Mouse (Mus musculus): ENCODE results near the gene Mob3b. TPM values are rescaled to one million over a fixed set of nuclear protein-coding genes. Genes with fewer than 3 reads are reported as not detected.

The Mob3b gene
- 1 to 10 TPM; 2.6 to 6.5 TPM for total RNA-seq (2021)
- long read RNA-seq, experiment 1, partial matches to known transcripts = 0 of 1 reads
- long read RNA-seq, experiment 1, other reads (novel, unspliced or antisense) = 1 of 1 reads
- long read RNA-seq, experiment 2 = 0 reads

DNA sequence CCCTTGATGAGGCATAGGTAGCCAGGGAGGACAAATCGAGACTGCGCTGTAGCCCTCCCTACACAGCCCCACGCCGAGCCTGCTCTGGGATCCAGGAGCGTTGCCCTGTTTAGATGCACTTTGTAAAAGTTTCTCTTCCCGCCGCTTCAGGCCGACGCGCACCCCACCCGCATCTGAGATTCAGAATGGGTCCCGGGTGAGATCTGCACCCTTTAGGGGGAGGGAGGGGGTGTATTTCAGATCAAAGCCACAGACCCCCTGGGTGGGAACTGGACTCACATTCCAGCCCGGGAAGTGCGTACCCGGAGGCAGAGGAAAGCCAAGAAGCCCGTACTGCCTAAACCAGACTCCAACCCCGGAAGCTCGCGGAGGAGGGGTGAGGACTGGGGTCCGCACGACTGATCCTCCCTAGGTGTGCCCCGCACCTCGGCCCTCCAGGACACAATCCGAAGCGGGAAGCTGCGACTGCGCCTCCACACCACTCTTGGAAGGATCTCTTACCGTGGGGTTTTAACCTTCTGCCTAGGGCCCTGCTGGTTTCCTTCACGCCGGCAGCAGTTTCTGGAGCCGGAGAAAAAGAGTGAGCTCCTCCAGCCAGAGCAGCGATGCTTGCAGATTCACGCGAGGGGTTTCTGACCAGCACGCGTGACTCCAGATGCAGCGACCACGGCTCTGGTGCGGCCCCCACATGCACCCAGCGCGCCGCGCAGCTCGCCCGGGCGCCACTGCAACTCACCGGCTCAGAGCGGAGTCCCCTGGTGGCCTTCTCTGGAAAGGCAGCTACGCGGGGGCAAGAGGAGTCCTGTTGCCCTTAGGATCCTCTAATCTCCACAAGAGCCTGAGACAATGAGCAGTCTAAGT, at the start of gene Mob3b:
TSS of gene Mob3b (minus strand) at position 734 of the 861 bp plus-strand sequence.
- DNase-seq (ENCODE audit: low spot score in 2 of 2) = peak; percentile 65 to 85
- intact Hi-C loops (cut with DNase I) = loop anchor here (2.0 to 5.0 kb wide), 2 partner anchors 35 to 196 kb away; no protein-coding TSS in a partner anchor

DNA sequence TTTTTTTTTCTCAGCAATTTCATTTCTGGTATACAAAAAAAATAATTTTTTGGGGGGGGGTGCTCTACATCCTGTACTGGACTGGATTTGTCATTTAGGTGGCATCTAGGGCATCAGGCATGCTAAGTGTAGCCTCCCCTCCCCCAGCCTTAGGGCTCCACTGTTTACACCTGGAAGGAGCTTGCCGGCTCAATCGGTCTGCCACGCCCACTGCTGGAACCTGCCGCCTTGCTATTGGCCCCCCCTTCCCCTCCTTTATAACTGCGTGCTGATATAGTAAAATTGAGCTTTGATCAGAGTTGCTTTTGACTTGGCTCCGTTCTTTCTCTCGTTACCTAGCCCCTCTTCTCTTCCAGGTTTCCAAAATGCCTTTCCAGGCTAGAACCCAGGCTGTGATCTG, 47.4 kb upstream of the Mob3b start:
- DNase-seq (ENCODE audit: low spot score in 2 of 2) = no peak
- intact Hi-C loops (cut with DNase I) = no loop called here

- DNase-seq (ENCODE audit: low spot score in 2 of 2) = no peak
- intact Hi-C loops (cut with DNase I) = no loop called here
Observed at GRCm38 (mm10) chr4:35203724-35204123, 46.4 kb upstream of the Mob3b start.

- intact Hi-C loops (cut with DNase I) = no loop called here
- no peak for DNase-seq (ENCODE audit: low spot score in 2 of 2)
Observed at GRCm38 (mm10) chr4:35201700-35202099, 44.4 kb upstream of the Mob3b start.

GRCm38 (mm10) chr4:35192725-35193124, 35.4 kb upstream of the Mob3b start:
- intact Hi-C loops (cut with DNase I) = no loop called here
- DNase-seq (ENCODE audit: low spot score in 2 of 2) = peak in 1 of 2 experiments; percentile 24

GRCm38 (mm10) chr4:35189794-35190193, 32.5 kb upstream of the Mob3b start:
- intact Hi-C loops (cut with DNase I) = no loop called here
- peak; percentile 20 to 51 for DNase-seq (ENCODE audit: low spot score in 2 of 2)

- intact Hi-C loops (cut with DNase I) = no loop called here
- no peak for DNase-seq (ENCODE audit: low spot score in 2 of 2)
Observed at GRCm38 (mm10) chr4:35187617-35188326, 30.5 kb upstream of the Mob3b start.

DNA sequence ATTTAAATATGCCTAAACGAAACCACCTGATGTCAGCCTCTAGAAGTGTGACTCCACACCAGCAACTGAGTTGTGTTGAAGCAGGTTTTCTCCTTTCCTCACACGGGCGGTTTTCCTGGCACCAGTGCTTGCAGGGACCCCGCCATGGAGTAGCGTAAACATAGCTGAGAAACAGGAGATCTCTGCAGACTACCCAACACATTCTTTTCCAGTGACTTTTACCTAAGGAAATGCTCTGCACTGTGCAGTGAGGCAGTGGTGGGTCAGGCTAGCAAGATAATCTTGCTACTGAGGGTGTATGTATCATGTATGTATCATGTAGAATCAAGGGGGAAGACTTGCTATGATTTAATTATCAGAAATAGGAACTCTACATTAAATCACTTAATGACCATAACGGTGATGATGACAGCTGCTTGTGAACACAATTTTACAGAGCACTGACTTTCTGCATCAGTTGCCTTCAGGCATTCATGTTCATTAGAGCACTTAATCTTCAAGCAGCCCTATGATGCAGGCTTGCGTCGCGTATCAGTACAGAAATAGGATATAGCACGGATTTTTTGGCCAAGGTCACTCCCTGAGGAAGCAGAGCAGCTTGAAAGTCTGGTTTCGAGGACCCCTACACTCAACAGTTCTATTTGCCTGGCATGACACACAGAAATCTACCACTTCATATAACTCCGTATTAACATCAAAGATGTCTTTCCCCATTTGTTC, 20.8 kb upstream of the Mob3b start:
- DNase-seq (ENCODE audit: low spot score in 2 of 2) = no peak

GRCm38 (mm10) chr4:35175566-35175965, 18.3 kb upstream of the Mob3b start:
- DNase-seq (ENCODE audit: low spot score in 2 of 2) = no peak
- intact Hi-C loops (cut with DNase I) = no loop called here

More for the DNA sequence above, 20.8 kb upstream of the Mob3b start:
- intact Hi-C loops (cut with DNase I) = no loop called here

GRCm38 (mm10) chr4:35173551-35173950, 16.3 kb upstream of the Mob3b start:
- DNase-seq (ENCODE audit: low spot score in 2 of 2) = no peak
- intact Hi-C loops (cut with DNase I) = no loop called here

- no peak for DNase-seq (ENCODE audit: low spot score in 2 of 2)
- intact Hi-C loops (cut with DNase I) = no loop called here
Observed at GRCm38 (mm10) chr4:35172471-35172870, 15.2 kb upstream of the Mob3b start.

DNA sequence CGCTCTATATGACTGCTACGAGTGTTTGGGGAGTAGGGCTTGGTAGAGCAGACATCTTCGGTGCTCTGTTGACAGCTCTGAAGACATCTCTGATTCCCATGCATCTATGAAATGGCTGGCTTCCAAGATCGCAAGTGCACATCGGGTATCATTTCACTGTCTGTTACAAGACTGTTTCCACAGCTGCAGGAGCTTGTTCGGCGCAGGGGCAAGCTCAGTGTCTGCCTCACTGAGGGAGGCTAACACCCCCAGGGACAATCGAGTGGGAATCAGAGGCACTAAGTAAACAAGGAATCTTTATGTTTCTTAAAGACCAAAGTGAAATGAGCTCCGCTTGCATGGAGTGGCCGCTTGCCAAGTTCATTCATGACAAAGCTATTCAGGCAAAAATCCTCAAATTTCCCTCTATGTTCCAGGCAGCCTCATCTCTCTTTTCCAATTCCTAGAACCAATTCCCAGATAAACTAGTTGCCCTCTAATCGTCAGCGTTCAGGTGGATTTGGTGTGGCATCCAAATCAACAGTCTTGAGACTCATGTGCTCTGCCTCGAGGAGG, 12.4 kb upstream of the Mob3b start:
- peak in 1 of 2 experiments; percentile 15 for DNase-seq (ENCODE audit: low spot score in 2 of 2)

DNA sequence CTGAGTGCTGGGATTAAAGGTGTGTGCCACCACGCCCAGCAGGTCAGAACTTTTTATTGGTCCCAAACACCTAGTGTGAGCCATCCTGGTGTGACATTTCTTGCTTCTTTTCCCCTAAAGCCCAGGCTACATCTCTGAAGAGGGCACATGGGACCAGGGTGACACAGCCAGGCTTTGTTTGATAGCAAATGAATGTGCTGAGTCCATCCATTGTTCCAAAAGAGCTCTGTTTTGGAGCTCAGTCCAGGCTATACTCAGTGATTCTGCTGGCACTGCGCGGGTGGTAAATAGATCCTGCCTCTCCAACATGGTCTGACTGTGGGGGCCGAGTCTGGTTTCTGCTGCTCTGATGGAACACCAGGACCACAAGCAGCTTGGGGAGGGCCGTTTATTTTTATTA, 10.6 kb upstream of the Mob3b start:
- no peak for DNase-seq (ENCODE audit: low spot score in 2 of 2)
- intact Hi-C loops (cut with DNase I) = no loop called here

More for the DNA sequence above, 12.4 kb upstream of the Mob3b start:
- intact Hi-C loops (cut with DNase I) = no loop called here

DNA sequence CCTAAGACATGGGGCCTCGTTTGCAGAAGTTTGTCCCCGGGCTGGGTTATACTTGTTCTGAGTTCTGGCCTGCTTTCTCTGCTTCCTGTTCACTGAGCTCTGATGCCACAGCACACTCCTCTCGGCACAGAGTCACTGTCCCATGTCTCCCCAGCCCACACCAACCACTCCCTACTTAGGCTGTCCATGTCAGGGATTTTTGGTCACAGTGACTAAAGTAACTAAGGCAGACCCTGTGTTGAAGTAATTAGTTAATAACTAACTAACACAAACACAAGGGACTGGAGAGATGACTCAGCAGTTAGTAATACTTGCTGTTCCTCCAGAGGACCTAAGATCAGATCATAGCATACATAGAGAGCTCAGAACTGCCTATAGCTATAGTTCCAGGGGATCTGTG, 8.7 kb upstream of the Mob3b start:
- intact Hi-C loops (cut with DNase I) = no loop called here

DNA sequence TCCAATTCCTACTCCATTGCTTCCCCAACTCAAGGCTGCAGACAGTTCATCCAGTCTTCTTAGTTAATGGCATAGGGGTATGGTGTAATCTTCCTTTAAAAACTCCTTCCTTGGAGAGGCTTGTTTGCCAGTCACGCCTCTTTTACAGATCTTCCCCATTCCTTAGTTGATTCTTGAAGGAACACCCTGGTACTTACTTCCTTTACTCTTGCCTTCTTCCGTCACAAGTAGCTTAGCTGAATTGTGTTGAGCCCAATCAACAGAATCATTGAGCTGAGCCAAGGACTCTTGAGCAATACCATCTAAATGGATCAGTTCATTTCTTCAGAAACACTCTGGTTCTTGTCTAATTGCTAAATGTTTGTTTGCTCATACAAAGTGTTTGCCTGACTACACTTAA, 8.0 kb upstream of the Mob3b start:
- intact Hi-C loops (cut with DNase I) = no loop called here

More for the DNA sequence above, 8.7 kb upstream of the Mob3b start:
- no peak for DNase-seq (ENCODE audit: low spot score in 2 of 2)

DNA sequence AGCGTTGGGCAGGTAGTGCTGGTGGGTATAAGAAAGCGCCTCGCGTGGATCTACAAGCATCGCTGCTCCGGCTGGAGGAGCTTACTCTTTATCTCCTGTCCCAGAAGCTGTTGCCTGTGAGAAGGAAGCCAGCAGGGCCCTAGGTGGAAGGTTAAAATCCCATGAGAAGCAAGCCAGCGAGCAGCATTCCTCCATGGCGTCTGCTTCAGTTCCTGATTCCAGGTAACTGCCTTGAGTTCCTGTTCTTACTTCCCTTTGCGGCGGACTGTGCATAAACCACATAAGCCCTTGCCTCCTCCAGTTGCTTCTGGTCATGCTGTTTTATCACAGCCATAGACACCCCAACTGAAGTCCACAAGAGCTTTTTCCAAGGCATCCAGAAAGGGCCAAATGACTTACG, 531 bp upstream of the Mob3b start:
- intact Hi-C loops (cut with DNase I) = loop anchor here (2.0 to 5.0 kb wide), 2 partner anchors 36 to 197 kb away; no protein-coding TSS in a partner anchor
- DNase-seq (ENCODE audit: low spot score in 2 of 2) = no peak

More for the DNA sequence above, 8.0 kb upstream of the Mob3b start:
- DNase-seq (ENCODE audit: low spot score in 2 of 2) = no peak

DNA sequence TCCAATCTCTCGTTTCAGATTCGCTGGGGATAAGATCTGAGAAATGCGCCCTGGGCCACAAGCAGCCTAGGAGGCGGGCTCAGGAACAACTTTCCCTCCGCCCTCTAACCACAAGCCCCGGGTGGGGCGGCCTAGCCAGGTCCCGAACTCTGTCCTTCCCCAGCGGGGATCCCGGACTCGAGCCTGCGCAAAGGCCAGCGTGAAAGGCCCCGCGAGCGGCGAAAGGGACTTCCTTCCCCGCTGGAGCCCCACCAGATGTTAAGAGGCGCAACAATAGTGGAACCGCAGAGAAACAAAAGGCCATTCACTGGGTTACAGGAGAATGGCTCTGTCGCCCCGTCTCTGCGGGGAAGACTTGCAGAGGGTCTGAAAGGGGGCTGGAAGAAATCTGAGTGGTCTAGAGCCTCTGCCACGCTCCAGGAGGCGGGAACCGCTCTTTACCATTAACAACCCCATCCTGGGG, 1.1 kb downstream of the Mob3b start:
- intact Hi-C loops (cut with DNase I) = loop anchor here (2.0 to 5.0 kb wide), 2 partner anchors 34 to 195 kb away; no protein-coding TSS in a partner anchor
- peak in 1 of 2 experiments; percentile 17 for DNase-seq (ENCODE audit: low spot score in 2 of 2)

DNA sequence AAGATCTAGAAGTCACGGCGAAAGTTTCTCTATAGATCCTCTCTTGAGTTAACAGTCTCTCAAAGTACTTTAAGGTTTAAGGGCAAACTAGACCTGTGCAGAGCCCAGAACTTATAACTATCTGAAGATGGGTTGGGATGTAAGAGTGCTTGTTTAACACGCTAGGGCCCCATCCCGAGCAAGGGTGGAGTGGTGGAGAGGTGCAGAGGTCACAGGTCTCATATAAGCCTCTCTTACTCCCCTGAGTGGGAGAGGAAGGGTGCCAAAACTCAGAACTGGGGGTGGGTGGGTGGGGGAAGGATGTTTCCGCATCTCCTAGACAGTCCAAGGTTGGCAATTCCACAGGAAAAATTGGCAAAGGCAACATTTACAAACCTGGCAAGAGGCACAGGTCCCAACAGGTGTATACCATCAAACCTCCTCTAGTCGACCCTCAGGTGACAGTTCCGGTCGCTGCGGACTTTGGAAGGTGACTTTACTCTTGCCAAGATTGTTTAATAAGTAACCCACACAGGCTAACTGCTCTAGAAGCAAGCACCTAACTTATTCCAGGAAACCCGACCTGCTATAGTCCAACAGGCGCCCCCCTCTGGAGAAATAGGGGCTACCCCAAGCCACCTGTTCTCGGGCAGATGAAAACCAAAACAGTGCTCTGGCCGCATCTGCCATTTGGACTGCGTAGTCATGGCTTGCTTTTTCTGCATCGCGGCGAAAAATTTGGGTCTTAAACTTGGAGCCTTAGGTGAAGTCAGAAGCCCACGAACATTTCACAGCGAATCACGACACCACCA, 2.0 kb downstream of the Mob3b start:
- intact Hi-C loops (cut with DNase I) = loop anchor here (5.0 kb wide), 1 partner anchor 33 kb away; no protein-coding TSS in a partner anchor

More for the DNA sequence above, 2.0 kb downstream of the Mob3b start:
- DNase-seq (ENCODE audit: low spot score in 2 of 2) = no peak
